Mouse (Mus musculus): ENCODE measurements around the gene Padi1.

Padi1 gene

DNA sequence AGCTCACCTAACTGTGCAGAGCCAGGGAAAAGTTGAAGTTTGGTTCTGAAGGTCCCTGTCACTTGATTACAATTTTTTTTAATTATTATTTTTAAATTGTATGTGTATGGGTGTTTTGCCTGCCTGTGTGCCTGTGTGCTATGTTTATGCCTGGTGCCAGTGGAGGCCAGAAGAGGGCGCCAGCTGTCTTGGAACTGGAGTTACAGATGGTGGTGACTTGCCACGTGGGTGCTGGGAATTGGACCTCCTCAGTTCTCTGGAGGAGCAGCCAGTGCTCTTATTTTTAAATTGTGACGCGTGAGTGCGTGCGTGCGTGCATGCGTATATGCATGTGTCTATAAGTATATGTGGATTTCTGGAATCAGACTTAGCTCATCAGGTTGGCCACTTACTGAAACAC lies 28.2 kb downstream of the Padi1 start:
- DNase-seq (ENCODE audit: low read depth, low spot score): no peak

DNA sequence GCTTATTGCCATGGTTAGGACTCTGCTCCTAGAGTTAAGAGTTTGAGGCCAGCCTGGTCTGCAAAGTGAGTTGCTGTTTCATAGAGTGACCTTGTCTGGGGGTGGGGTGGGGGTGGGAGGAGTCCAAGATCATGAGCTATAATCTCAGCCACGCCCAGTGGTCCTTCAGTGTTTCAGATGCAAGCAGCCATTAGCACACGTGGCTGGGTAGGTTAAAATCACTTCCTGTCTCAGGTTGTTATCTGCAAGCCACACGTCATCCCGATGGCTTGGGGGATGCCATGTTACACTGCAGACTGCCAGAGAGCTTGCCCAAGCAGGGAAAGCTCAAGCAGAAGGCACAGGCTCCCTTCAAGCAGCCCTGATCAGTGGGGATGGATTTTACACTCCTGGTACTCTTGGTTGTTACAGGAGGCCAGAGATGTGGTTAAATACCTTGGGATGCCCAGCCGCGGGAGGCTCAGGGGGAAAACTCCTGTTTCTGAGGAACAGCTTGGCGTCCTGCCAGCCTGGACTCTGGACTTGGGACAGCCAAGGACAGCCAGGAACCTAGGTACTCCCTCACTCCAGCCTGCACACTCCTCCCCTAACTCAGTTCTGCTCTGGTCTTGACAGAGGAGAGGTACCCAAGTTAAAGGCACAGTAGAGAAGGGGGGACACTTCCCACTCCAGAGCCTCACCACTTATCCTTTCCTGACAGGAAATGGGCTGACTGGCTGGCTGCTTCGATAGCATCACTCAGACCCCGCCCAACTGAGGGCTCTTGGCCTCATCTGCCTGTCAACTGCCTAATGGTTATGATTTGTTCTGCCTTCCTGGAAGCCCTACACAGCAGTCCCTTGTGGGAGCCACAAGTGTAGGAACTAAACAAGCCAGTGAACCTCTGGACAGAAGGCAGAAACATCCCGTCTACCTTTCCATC lies 29.3 kb downstream of the Padi1 start:
- no peak for DNase-seq (ENCODE audit: low read depth, low spot score)

DNA sequence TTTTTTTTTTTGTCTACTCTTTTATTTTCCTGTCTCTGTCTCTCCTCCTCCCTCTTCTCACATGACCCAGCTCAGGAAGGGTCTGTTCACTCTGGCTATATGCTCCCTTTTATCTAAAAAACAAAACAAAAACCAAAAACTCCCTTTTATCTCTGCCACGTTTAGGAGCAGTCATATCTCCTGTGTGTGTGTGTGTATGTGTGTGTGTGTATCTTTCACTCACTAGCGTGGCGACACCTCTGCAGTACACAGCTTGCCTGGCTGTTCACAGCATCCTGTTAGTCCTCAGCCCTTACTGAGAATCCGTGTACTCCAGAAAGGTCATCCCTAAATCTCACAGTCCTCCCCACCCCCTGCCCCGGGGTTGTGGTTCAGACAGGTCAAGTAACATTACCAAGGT lies 30.1 kb downstream of the Padi1 start:
- DNase-seq (ENCODE audit: low read depth, low spot score): no peak

DNA sequence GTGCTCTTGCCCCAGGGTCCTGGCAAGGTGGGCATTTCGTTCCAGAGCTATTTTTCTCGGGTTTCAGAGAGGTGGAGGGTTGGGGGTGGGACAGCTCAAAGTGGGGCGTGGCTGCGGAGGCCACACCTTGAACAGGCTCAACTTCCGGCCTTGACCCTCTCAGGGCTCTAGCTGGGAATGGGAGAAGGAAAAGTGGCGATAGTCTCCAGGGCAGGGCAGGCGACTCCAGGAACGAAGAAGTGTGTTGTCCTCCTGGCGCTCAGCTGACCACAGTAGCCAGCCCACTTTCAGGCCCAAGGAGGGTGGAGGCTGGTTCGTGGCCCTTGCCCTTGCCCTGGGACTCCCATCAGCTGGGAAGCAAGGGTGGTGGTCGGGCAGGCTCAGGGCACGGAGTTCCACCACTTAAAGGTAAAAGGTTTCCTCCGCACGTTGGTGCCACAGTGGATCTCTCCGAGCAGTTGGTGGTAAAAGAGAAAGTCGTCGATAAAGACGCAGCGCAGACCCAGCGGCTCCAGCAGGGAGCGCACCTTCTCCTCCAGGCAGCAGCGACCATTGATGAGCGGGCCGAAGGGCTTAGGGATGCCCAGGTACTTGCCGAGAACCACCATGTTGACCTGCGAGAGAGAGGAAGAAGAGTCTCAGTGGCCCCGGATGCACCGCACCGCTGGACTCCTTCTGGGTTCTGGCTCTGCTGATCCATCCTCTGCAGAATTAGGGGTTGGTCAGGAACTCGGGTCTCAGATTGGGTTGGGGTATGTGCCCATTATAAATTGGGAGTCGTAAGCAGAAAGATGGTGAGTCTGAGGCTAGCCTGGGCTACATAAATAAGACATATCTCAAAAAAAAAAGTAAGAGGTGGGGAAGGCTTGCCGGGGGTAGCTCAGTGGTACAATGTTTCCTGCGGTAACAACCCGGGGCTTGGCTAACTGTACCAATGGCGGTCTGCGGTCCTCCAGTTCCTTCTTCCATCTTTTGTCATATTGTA lies 31.0 kb downstream of the Padi1 start:
- DNase-seq (ENCODE audit: low read depth, low spot score): no peak

DNA sequence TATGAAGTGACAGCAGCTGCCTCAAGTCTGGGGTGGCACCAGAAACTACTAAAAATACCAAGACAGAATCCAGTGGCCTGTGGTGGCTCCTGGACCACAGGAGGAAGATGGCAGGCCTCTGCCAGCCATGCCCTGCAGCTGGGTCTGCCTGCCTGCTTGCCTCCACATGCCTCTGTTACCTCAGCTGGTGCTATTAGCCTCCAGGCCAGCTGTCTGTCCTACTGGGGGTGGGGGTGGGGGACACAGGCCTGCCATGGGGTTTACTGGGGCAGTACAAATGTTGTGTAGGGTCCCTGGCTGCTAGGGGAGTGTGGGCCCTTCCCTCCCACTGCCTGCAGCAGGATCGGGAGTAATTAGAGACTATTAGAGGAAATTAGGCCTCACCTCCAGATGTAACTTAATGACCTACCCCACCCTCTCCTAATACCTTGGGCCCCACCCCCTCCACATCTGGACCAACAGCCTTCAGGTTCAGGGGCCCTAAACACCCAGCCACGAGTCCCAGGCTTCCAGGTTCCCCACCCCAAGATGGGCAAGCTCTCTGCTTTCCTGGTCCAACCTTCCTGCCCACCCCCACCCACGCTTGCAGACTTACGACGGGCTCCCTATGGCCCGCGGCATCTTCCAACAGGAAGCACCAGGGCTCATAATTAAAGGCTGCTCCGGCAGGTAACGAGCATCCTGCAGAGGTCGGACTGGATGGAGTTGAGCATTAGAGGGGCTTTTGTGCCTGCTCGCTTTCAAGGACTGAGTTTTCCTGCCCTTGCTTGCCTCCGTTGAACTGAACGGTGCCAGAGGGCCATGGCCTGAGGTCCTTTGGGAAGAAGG lies 32.0 kb downstream of the Padi1 start:
- DNase-seq (ENCODE audit: low read depth, low spot score): no peak

GRCm38 (mm10) chr4:140812609-140813008 lies 33.0 kb downstream of the Padi1 start:
- DNase-seq (ENCODE audit: low read depth, low spot score): no peak

DNA sequence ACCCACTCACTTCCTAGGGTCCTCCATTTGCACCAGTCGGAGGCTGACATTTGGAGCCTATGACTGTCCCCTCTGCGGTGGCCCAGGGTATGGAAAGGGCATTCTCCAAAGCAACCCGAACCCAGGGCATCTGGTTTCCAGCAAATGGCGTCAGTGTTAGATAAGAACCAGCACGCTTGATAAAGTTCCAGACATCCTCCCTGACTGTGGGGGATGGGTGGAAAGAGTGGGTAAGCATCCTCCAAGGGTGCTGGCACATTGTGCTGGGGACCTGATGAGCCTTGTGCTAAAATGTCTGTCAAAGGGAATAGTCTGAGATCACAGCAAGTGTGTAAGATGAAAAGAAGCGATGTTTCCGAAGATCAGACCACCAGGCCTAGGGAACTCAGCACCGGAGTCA lies 33.4 kb downstream of the Padi1 start:
- DNase-seq (ENCODE audit: low read depth, low spot score): no peak

DNA sequence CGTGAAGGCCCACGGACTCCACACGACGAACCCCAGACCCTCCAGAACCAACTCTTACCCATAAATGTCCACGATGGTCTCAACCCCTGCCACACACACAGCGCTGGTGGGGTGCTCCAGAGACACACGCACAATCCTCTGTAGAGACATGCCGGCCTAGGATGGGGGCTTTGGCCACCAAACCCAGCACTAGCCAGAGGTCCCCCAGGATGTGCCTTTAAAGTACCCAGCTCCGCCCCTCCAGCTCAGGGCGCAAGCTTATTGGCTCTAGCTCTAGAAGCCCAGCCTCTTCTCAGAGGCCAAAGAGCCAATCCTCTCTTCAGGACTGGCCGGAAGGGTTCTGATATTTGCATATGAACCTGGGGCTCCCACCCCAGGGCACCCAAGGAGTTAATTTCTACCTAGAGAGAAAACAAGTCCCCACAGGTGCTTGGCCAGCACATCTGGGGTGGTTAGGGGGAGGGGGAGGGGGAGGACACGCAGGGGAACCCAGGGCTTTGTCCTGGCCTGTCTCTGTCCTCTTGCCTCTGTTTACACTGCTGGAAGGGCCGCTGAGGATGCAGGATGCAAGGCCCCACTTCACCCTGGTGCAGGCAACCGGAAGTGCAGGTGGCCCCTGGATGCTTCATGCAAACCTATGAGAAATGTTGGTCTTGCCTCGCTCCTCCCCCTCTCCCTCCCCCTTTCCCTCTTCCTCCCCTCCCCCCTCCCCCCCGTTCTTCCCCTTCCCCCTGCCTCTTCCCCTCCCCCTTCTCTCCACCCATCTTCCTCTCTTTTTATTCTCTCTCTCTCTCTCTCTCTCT lies 34.9 kb downstream of the Padi1 start, which contains the start of gene Padi3:
Padi3 (minus strand) TSS at position 191 of the 803 bp plus-strand sequence.
- DNase-seq (ENCODE audit: low read depth, low spot score): no peak

- DNase-seq (ENCODE audit: low read depth, low spot score): no peak
These were observed 36.5 kb downstream of the Padi1 start for GRCm38 (mm10) chr4:140809118-140809517.

GRCm38 (mm10) chr4:140804601-140805000 lies 41.0 kb downstream of the Padi1 start:
- DNase-seq (ENCODE audit: low read depth, low spot score): no peak

DNA sequence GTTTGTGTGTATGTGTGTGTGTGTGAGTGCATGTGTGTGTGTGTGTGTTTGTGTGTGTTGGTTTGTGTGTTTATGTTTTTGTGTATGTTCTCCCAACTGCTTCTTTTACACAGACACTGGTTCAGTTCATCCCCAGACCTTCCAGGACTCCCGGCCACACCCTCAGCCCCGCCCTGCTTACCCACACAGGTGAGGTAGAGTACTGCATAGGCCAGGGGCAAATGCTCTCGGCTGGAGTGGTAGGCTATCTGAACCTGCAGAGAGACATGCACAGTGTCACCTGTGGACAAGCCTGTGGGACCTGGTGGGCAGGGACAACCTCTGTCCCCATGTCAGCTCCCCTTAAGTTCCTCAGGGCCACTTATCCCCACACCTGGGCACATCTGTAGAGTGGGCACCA lies 44.2 kb downstream of the Padi1 start:
- no peak for DNase-seq (ENCODE audit: low read depth, low spot score)

DNA sequence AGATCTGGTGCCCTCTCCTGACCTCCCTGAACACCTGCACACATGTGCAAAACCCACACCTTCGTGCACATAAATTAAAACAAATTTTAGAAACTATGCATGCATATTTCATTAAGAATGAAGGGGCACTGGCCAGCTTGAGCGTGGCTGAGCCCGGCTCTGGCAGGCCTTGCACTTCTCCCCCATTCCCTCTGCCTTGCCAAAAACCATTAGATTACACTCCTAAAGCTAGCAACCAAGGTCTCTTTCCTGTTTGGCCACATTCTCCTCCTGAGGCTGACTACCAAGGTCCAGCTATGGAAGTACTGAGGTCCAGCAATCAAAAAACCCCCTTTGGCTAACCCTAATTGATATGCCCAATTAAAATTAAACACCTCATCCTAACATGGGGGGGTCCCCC lies 48.8 kb downstream of the Padi1 start:
- DNase-seq (ENCODE audit: low read depth, low spot score): no peak

- DNase-seq (ENCODE audit: low read depth, low spot score): no peak
These were observed 50.9 kb downstream of the Padi1 start for GRCm38 (mm10) chr4:140794678-140795077.

DNA sequence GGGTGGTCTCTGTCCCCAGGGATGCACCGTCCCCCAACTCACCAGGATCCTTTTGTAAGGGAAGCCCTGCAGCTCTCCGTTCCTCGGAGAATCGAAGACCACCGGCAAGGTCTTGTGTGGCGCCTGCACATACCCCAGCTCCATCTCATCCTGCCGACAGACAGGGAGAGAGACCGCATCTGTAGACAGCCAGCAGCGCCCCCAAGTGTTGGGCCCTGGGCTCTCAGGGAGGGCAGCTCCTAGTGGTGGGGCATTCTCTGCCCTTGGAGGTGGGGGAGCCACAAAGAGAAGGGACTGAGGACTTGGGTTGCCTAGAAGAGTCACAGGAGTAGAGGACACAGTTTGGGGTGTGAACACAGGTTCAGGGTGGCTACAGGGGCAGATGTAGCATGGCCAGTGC lies 51.8 kb downstream of the Padi1 start:
- DNase-seq (ENCODE audit: low read depth, low spot score): no peak

DNA sequence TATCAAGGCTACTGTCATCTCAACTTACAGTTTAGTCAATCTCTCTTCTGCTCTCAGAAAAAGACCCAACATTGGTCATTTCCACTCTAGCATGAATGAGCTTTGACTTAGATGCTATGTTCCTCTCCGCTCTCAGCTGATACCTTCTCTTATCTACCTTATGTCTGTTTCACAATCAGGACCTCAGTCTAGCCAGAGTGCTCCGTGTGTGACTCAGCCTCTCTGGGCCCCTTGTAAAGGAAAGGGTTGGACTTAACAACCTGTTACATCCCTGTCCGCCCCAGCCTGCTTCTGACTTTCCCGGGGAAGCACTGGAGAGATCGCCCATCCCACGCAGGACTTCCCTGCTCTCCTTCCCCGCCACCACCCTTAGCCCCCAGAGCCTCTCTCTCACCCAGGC lies 53.0 kb downstream of the Padi1 start:
- DNase-seq (ENCODE audit: low read depth, low spot score): no peak

DNA sequence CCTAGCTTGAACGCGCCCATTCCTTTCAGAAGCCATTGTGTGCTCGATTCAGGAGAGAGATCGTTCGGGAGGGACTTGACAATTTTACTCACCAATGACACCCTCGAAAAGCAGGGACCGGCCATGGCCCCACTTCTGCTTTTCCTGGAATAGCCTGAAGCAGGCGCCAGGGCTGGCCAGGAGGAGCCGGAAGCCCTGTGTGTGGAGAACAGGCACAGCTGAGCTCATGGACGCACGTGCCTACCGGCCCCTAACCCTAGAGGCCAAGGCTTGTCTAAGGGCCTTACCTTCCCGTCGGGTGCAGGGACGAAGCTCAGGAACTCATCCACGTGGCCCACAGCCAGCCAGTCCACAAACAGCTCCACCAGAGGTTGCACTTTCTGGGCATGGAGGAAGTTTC lies 54.5 kb downstream of the Padi1 start:
- DNase-seq (ENCODE audit: low read depth, low spot score): no peak

- DNase-seq (ENCODE audit: low read depth, low spot score): no peak
These were observed 55.6 kb downstream of the Padi1 start for GRCm38 (mm10) chr4:140789983-140790382.

DNA sequence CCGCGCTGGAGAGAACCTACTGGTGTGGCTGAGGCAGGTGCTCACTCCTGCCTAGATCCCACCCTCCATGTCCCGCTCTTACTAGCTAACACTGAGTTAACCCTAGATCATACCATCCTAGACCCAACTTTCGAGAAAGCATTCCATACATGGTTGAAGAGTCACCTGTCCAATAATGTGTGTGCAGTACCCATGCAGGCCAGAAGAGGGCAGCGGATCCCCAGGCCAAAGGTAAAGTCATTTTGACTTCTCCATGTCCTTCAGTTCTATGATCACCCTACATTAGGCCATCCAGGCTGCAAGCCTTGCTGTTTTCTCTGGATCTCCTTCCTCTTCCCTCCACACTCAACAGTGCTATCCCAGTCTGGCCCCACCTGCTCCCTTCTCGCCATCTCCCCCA lies 56.6 kb downstream of the Padi1 start:
- DNase-seq (ENCODE audit: low read depth, low spot score): peak; percentile 58

- DNase-seq (ENCODE audit: low read depth, low spot score): no peak
These were observed 57.3 kb downstream of the Padi1 start for GRCm38 (mm10) chr4:140788264-140788663.

DNA sequence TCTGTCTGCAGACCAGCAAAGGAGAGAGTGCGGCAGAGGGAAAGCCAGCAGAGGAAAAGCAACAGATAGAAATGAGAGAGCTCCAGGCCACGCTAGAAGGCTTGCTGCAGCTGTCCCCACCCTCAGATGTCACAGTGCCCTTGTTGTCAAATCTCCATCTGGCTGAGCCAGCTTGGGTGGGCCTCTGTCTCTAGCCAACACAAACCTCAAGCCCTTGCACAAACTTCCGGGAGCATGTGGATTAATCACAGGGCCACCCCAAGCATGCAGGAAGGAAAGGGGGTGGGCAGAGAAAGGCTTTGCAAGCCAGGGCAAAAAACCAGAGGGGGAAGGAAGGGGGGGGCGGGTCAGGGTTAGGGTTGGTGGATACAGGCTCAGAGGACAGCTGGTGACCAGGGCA lies 58.2 kb downstream of the Padi1 start:
- DNase-seq (ENCODE audit: low read depth, low spot score): no peak

GRCm38 (mm10) chr4:140785217-140785616 lies 60.4 kb downstream of the Padi1 start:
- DNase-seq (ENCODE audit: low read depth, low spot score): no peak

Data from embryo, embryonic 11.5 days (tissue).